Mouse (Mus musculus): ENCODE results near the gene Hist2h2be. TPM values are rescaled to one million over a fixed set of nuclear protein-coding genes. Genes with fewer than 3 reads are reported as not detected.

Gene Hist2h2be
- polyA plus RNA-seq, 1 experiment from 2014 or later: 9.4 TPM

DNA sequence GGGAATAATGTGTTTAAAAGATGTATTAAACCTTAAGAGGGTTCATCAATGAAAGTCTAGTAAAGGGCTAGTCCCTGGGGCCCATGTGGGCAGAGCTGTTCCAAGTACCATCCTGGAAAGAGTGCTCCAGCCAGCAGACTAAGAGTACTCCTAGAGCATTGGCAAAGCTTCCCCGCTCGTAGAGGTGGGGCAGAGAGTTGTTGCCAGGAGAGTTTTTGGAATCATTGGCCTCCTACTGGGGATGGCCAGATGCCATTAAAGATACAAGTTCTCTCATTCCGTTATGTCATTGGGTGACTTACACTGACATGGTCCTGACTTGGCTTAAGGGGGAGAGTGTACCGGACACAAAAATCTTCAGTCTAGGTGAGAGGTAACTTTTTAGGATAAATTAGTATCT lies 41.4 kb upstream of the Hist2h2be start:
- H3K4me2 ChIP-seq (ENCODE audit: low read depth, low read length): no peak overlapping the region
- H3K27me3 ChIP-seq (ENCODE audit: control insufficient read depth, insufficient read depth, low read length): no peaks in the 10 kb centered on the region
- H3K9ac ChIP-seq (ENCODE audit: low read length): no peak overlapping the region
- H3K9me3 ChIP-seq (replicated peaks; ENCODE audit: control insufficient read depth, low read length): no peaks in the 10 kb centered on the region
- H3K4me1 ChIP-seq (ENCODE audit: control insufficient read depth, insufficient read depth, low read length): peaks cover 15% of the 10 kb centered on the region
- peaks cover 34% of the 10 kb centered on the region for H3K36me3 ChIP-seq (ENCODE audit: control insufficient read depth, insufficient read depth)
- WGBS: 44% methylated on average over 4 of the region's 4 CpGs
- H3K27ac ChIP-seq (ENCODE audit: low read length): no peak overlapping the region
- H3K4me3 ChIP-seq (ENCODE audit: low read length): no peak overlapping the region
- no peak for ATAC-seq (replicated peaks; ENCODE audit: extremely low read depth, insufficient read depth, low FRiP score)

DNA sequence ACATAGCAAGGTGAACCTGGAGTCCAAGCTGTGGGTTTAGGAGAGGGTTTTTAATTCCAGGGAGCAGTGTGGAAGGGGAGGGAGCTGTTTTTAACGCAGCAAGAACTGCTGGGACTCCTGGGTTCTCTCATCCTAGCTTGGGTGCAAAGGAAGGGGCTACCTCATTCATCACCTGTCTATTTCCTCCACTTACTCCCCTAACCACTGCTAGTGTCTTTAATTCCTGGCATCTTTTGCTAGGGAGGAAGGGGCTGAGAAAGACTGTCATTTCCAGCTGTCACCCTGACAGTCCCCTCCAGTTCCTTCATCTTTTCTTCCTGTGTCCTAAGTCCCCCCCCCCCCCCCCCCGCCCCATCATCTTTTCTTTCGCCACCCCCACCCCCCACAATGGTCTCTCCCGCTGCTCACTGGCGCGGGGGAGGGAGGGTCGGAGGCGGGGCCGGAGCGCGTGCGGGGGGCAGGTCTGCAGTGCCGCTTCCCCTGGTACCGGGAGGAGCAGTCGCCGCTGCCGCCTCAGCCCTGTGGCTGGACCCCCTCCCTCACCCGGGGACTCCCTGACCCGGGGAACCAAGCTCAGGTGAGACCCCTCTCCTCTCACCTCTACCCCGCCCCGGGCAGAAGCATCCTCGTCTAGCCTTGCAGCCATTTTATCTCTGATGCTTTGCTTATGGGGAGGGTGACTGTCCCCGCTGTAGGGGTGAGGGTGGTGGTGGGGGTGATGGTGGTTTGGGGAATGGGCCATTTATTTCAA lies 40.0 kb upstream of the Hist2h2be start, which contains the start of gene Sv2a:
TSS of gene Sv2a (plus strand) at position 425 of the 751 bp plus-strand sequence.
- Histone ChIP-seq H3K4me3 (ENCODE audit: low read length) (peak within 1 kb of the TSS; percentile 64), H3K36me3 (ENCODE audit: control insufficient read depth, insufficient read depth) (peaks cover 22% of the 10 kb centered on the region), H3K4me2 (ENCODE audit: low read depth, low read length) (peak within 1 kb of the TSS; percentile 78), H3K9me3 (replicated peaks; ENCODE audit: control insufficient read depth, low read length) (no peaks in the 10 kb centered on the region), H3K27me3 (ENCODE audit: control insufficient read depth, insufficient read depth, low read length) (no peaks in the 10 kb centered on the region), H3K9ac (ENCODE audit: low read length) (peak within 1 kb of the TSS; percentile 79), H3K4me1 (ENCODE audit: control insufficient read depth, insufficient read depth, low read length) (peaks cover 12% of the 10 kb centered on the region), H3K27ac (ENCODE audit: low read length) (peak within 1 kb of the TSS; percentile 89)
- WGBS: under 1% methylated on average over 19 of the region's 23 CpGs
- ATAC-seq (replicated peaks; ENCODE audit: extremely low read depth, insufficient read depth, low FRiP score): peak; percentile 31; the same call in 1 of the 2 replicates

DNA sequence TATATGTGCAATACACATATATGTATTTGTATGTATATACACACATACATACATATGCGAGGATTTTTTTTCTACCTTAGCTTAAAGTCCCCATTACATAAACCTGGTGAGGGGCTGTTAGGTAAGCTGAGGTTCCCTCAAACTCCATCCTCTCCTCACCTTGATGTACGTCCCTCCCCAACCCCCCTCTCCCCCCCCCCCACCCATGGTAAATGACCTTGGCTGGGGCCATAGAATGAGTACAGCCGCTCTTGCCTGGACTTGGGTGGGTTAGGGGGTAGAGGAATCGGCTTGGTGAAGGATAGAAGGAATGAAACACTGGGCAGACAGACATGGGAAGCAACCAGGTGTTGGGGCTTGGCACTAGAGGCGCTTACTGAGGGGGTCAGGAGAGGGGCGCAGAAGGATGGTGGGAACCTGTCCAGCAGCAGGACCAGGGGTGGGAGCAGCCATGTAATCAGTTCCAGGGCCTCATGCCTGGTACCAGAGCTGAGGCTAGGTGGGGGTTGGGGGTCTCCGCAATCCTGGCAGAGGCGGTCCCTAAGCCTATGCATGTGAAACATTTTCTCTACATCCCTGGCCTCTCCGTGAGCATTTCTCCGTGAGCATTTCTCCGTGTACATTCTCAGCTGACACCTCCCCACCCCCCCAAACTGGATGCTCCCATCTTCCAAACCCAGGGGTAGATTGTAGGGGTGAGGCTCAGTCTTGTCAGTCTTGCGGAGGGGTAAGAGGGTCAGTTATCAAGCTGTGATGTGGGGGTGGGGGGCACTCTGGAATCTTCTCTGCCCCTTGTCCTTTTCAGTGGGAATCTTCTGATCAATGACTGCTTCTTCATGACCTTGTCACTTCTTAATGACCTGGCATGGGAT lies 39.2 kb upstream of the Hist2h2be start:
- H3K9ac ChIP-seq (ENCODE audit: low read length): peak overlapping the region; percentile 79
- H3K4me2 ChIP-seq (ENCODE audit: low read depth, low read length): peak overlapping the region; percentile 78
- WGBS: 25% methylated on average over 12 of the region's 12 CpGs
- peak overlapping the region; percentile 89 for H3K27ac ChIP-seq (ENCODE audit: low read length)
- peak overlapping the region; percentile 64 for H3K4me3 ChIP-seq (ENCODE audit: low read length)
- no peaks in the 10 kb centered on the region for H3K27me3 ChIP-seq (ENCODE audit: control insufficient read depth, insufficient read depth, low read length)
- peaks cover 15% of the 10 kb centered on the region for H3K36me3 ChIP-seq (ENCODE audit: control insufficient read depth, insufficient read depth)
- ATAC-seq (replicated peaks; ENCODE audit: extremely low read depth, insufficient read depth, low FRiP score): peak; percentile 42
- H3K4me1 ChIP-seq (ENCODE audit: control insufficient read depth, insufficient read depth, low read length): peaks cover 12% of the 10 kb centered on the region
- H3K9me3 ChIP-seq (replicated peaks; ENCODE audit: control insufficient read depth, low read length): no peaks in the 10 kb centered on the region

DNA sequence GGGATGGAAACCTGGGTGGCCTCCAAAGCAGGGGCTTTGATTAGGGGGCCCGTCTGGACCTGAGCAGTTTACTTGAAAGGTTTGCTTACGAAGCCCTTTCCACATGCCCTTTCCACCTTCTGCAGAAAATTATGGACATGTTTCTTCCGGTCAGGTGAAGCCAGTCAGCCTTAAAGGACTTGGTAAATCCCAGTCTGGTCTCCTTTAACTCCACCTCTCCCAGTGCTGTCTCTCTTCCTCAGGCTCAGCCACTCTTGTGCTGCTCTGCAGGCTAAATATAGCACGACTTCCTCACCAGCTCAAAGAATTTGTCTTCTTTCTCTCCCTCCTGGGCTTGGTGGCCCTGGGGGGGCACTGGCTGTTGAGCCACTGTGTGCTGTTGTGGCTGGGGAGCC lies 38.5 kb upstream of the Hist2h2be start:
- peaks cover 14% of the 10 kb centered on the region for H3K36me3 ChIP-seq (ENCODE audit: control insufficient read depth, insufficient read depth)

DNA sequence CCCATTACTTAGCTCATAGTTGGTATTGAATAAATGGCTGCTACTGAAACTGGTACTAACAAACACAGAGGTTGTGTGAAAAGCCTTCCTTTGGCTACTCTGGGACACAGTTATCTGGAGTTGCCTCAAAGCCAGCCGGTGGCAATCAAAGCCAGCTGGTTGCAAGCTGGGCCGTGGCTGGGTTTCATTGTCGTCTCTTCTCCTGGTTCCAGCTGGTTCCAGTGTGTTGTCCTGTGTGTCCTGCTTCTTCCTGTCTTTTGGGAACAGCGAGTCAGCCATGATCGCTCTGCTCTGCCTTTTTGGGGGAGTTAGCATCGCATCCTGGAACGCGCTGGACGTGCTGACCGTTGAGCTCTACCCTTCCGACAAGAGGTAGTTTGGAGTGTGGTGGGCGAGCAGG lies 27.9 kb upstream of the Hist2h2be start:
- peaks cover 9% of the 10 kb centered on the region for H3K4me1 ChIP-seq (ENCODE audit: control insufficient read depth, insufficient read depth, low read length)
- no peak overlapping the region for H3K4me2 ChIP-seq (ENCODE audit: low read depth, low read length)
- no peak overlapping the region for H3K4me3 ChIP-seq (ENCODE audit: low read length)
- ATAC-seq (replicated peaks; ENCODE audit: extremely low read depth, insufficient read depth, low FRiP score): no peak
- H3K36me3 ChIP-seq (ENCODE audit: control insufficient read depth, insufficient read depth): peaks cover 13% of the 10 kb centered on the region
- 62% methylated on average over 12 of the region's 12 CpGs for WGBS
- H3K9ac ChIP-seq (ENCODE audit: low read length): no peak overlapping the region
- no peak overlapping the region for H3K27ac ChIP-seq (ENCODE audit: low read length)
- H3K27me3 ChIP-seq (ENCODE audit: control insufficient read depth, insufficient read depth, low read length): no peaks in the 10 kb centered on the region
- peaks cover 6% of the 10 kb centered on the region for H3K9me3 ChIP-seq (replicated peaks; ENCODE audit: control insufficient read depth, low read length)

More for the DNA sequence above, 38.5 kb upstream of the Hist2h2be start:
- Histone ChIP-seq H3K9ac (ENCODE audit: low read length) (peak overlapping the region; percentile 79), H3K4me3 (ENCODE audit: low read length) (peak overlapping the region; percentile 64), H3K9me3 (replicated peaks; ENCODE audit: control insufficient read depth, low read length) (no peaks in the 10 kb centered on the region), H3K4me1 (ENCODE audit: control insufficient read depth, insufficient read depth, low read length) (peaks cover 12% of the 10 kb centered on the region), H3K4me2 (ENCODE audit: low read depth, low read length) (peak overlapping the region; percentile 78), H3K27me3 (ENCODE audit: control insufficient read depth, insufficient read depth, low read length) (no peaks in the 10 kb centered on the region), H3K27ac (ENCODE audit: low read length) (peak overlapping the region; percentile 89)
- ATAC-seq (replicated peaks; ENCODE audit: extremely low read depth, insufficient read depth, low FRiP score): peak; percentile 59
- WGBS: 11% methylated on average over 4 of the region's 4 CpGs

DNA sequence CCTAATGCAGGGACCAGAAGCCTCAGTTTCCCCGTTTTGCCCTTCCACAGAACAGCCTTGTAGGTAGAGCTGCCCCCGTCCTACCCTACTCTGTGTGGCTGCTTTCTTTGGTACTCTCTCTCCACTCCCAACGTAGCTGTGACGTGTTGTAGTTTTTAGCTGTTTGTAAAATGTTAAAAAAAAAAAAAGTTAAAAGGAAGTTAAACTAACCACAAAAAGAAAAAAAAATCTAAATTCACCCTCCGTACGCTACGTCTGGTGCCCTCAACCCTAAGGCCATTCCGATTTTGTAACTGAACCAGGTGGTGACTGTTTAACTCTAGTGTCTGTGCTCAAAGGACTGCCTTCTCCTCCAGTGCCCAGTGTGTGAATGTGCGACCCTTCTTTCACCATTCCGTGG lies 26.0 kb upstream of the Hist2h2be start:
- H3K4me3 ChIP-seq (ENCODE audit: low read length): no peak overlapping the region
- ATAC-seq (replicated peaks; ENCODE audit: extremely low read depth, insufficient read depth, low FRiP score): no peak
- H3K27me3 ChIP-seq (ENCODE audit: control insufficient read depth, insufficient read depth, low read length): no peaks in the 10 kb centered on the region
- H3K9ac ChIP-seq (ENCODE audit: low read length): no peak overlapping the region
- WGBS: 83% methylated on average over 10 of the region's 10 CpGs
- no peak overlapping the region for H3K4me2 ChIP-seq (ENCODE audit: low read depth, low read length)
- H3K9me3 ChIP-seq (replicated peaks; ENCODE audit: control insufficient read depth, low read length): peaks cover 6% of the 10 kb centered on the region
- peaks cover 11% of the 10 kb centered on the region for H3K4me1 ChIP-seq (ENCODE audit: control insufficient read depth, insufficient read depth, low read length)
- no peak overlapping the region for H3K27ac ChIP-seq (ENCODE audit: low read length)
- peaks cover 9% of the 10 kb centered on the region for H3K36me3 ChIP-seq (ENCODE audit: control insufficient read depth, insufficient read depth)

DNA sequence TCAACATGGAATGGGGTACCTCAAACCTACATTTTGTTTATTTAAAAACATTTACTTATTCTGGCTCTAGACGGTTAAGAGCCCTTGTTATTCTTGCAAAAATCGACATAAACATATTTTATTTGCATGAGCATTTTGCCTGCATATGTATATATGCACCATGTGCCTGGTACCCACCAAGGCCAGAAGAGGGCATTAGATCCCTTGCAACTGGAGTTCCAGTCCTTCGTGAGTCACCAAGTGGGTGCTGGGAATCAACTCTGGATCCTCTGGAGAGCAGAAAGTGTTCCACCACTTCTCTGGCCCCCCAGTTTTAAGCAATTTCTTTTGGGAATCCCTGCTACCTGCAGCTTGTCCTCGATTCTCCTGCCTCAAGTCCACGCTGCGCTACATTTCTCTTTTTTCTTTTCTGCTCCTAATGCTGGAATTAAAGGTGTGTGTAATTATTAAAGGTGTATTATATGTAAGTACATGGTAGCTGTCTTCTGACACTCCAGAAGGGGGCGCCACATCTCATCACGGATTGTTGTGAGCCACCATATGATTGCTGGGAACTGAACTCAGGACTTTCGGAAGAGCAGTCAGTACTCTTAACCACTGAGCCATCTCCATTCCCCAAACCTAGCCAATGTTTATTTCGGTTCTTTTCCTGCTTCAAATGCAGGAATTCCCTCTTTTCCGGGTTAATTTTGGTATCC lies 25.2 kb upstream of the Hist2h2be start:
- Histone ChIP-seq H3K27ac (ENCODE audit: low read length) (no peak overlapping the region), H3K9ac (ENCODE audit: low read length) (no peak overlapping the region), H3K4me2 (ENCODE audit: low read depth, low read length) (no peak overlapping the region), H3K4me3 (ENCODE audit: low read length) (no peak overlapping the region), H3K4me1 (ENCODE audit: control insufficient read depth, insufficient read depth, low read length) (peaks cover 11% of the 10 kb centered on the region), H3K36me3 (ENCODE audit: control insufficient read depth, insufficient read depth) (peaks cover 9% of the 10 kb centered on the region), H3K9me3 (replicated peaks; ENCODE audit: control insufficient read depth, low read length) (peaks cover 6% of the 10 kb centered on the region), H3K27me3 (ENCODE audit: control insufficient read depth, insufficient read depth, low read length) (no peaks in the 10 kb centered on the region)
- WGBS: 88% methylated on average over 11 of the region's 11 CpGs
- no peak for ATAC-seq (replicated peaks; ENCODE audit: extremely low read depth, insufficient read depth, low FRiP score)

DNA sequence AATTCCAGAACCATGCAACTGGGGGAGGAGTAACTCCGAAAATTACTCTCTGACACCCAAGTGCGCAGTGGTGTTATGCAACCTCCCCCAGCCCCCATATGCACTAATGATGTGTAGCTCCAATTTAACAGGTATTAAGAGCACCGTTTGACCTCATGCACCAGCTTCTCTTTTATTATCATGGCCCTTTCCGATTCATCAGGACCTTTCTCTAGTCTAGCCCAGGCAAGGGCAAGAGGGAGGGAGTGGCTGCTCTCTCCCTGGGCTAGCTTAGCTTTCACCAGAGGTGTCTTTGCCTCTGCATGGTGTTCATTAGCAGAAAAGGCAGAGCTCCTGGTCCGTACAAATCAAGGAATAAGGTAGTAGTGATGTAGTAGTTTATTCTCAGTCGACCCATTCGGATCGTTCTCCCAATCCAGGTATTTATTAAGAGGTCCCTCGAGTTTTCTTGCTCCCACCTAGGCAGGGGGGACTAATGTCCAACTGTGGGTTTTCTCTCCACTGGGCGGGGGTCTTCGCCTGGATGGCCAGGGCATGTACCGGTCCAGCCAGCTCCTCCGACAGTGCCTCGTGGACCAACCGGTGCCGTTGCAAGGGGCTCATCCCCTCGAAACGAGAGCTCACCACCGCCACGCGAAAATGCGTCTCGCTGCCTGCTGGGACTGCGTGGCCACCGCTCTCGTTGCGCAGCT lies 24.3 kb upstream of the Hist2h2be start:
- Histone ChIP-seq H3K27ac (ENCODE audit: low read length) (peak overlapping the region; percentile 88), H3K36me3 (ENCODE audit: control insufficient read depth, insufficient read depth) (peaks cover 9% of the 10 kb centered on the region), H3K9me3 (replicated peaks; ENCODE audit: control insufficient read depth, low read length) (peaks cover 6% of the 10 kb centered on the region), H3K4me2 (ENCODE audit: low read depth, low read length) (peak overlapping the region; percentile 93), H3K27me3 (ENCODE audit: control insufficient read depth, insufficient read depth, low read length) (no peaks in the 10 kb centered on the region), H3K9ac (ENCODE audit: low read length) (peak overlapping the region; percentile 90), H3K4me3 (ENCODE audit: low read length) (peak overlapping the region; percentile 78), H3K4me1 (ENCODE audit: control insufficient read depth, insufficient read depth, low read length) (peaks cover 11% of the 10 kb centered on the region)
- WGBS: 20% methylated on average over 27 of the region's 27 CpGs
- ATAC-seq (replicated peaks; ENCODE audit: extremely low read depth, insufficient read depth, low FRiP score): no peak
